Mouse (Mus musculus): Measurements from ENCODE around the gene Gna15. TPM values are rescaled to one million over a fixed set of nuclear protein-coding genes. Genes with fewer than 3 reads are reported as not detected.

Gene Gna15
- 1.7 and 2.6 TPM in 2 replicates for polyA plus RNA-seq (2015; fragmentation: Nextera tagmentation; extraction: Ambion mirVana)

GRCm38 (mm10) chr10:81524051-81524605, at the start of gene Gna15:
Gene Gna15 (minus strand): TSS chr10:81524225.
- no peak within 1 kb of the TSS for H3K4me3 ChIP-seq (replicated peaks)
- H3K27ac ChIP-seq (replicated peaks): no peak within 1 kb of the TSS
- peaks cover 10% of the 10 kb centered on the region for H3K27me3 ChIP-seq (replicated peaks)
- ATAC-seq (ENCODE audit: low FRiP score): no peak
- peaks cover 5% of the 10 kb centered on the region for H3K36me3 ChIP-seq
- no peaks in the 10 kb centered on the region for H3K4me1 ChIP-seq
- H3K9me3 ChIP-seq (replicated peaks): no peaks in the 10 kb centered on the region
- no peak within 1 kb of the TSS for H3K4me2 ChIP-seq
- H3K9ac ChIP-seq (replicated peaks): no peak within 1 kb of the TSS
- 21% methylated on average over 9 of the region's 9 CpGs for WGBS

- peaks cover 45% of the 10 kb centered on the region for H3K27me3 ChIP-seq (replicated peaks)
- H3K9me3 ChIP-seq (replicated peaks): no peaks in the 10 kb centered on the region
- no peak overlapping the region for H3K27ac ChIP-seq (replicated peaks)
- H3K9ac ChIP-seq (replicated peaks): no peak overlapping the region
- WGBS: 17% methylated on average over 9 of the region's 9 CpGs
- peak overlapping the region; percentile 81; the same call in 1 of the 2 replicates for H3K4me2 ChIP-seq
- no peak for ATAC-seq (ENCODE audit: low FRiP score)
- H3K4me3 ChIP-seq (replicated peaks): no peak overlapping the region
- H3K36me3 ChIP-seq: no peaks in the 10 kb centered on the region
- peaks cover 72% of the 10 kb centered on the region for H3K4me1 ChIP-seq
These were observed 49.0 kb upstream of the Gna15 start for GRCm38 (mm10) chr10:81572975-81573374.

GRCm38 (mm10) chr10:81572133-81572671, 48.2 kb upstream of the Gna15 start:
- peak overlapping the region; percentile 26; the same call in 1 of the 2 replicates for H3K9ac ChIP-seq (replicated peaks)
- H3K4me1 ChIP-seq: peaks cover 75% of the 10 kb centered on the region
- peak; percentile 1; the same call in 1 of the 2 replicates for ATAC-seq (ENCODE audit: low FRiP score)
- H3K4me3 ChIP-seq (replicated peaks): peak overlapping the region; percentile 43; the same call in 1 of the 2 replicates
- H3K9me3 ChIP-seq (replicated peaks): no peaks in the 10 kb centered on the region
- H3K27me3 ChIP-seq (replicated peaks): peaks cover 40% of the 10 kb centered on the region
- peak overlapping the region; percentile 81 for H3K4me2 ChIP-seq
- H3K36me3 ChIP-seq: peaks cover under 1% of the 10 kb centered on the region; the same call in 1 of the 2 replicates
- H3K27ac ChIP-seq (replicated peaks): peak overlapping the region; percentile 63; the same call in 1 of the 2 replicates
- WGBS: 3% methylated on average over 9 of the region's 9 CpGs

- Histone ChIP-seq H3K4me1 (peaks cover 75% of the 10 kb centered on the region), H3K27me3 (replicated peaks) (peaks cover 37% of the 10 kb centered on the region), H3K4me3 (replicated peaks) (peak overlapping the region; percentile 43), H3K36me3 (peaks cover 8% of the 10 kb centered on the region), H3K27ac (replicated peaks) (peak overlapping the region; percentile 88), H3K9me3 (replicated peaks) (no peaks in the 10 kb centered on the region), H3K9ac (replicated peaks) (peak overlapping the region; percentile 34; the same call in 1 of the 2 replicates), H3K4me2 (peak overlapping the region; percentile 81)
- ATAC-seq (ENCODE audit: low FRiP score): peak; percentile 92
- 2% methylated on average over 18 of the region's 18 CpGs for WGBS
These were observed 47.5 kb upstream of the Gna15 start for GRCm38 (mm10) chr10:81571501-81571876.

DNA sequence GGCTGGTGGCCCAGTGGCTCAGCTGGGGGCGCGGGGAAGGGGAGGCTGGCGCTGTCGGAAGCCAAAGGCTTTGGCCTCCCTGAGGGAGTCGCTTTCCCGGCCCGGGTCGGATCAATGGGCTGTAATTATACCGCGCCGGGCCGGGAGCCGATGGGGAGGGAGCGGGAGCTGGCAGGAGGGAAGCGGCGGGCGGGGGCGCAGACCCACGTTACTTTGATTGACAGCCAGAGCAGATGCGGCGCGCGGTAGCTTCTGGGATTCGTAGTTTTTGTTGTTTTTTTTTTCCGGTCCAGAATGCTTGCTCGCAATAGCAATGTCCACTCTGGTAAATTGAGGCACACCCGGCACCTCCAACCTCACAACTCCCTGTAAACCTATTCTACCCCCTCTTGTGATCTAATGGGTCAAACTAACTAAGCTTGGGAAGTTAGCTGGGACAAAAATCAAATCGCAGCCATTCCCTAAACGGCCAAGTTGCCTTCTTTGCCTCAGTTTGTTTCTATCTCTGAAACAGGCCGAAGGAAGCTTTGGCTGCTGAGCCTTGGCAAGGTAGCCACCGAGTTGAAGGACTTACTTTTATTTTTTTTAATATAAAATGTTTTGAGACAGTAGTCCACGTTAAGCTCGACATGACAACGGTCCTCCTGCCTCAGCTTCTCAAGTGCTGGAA, 46.9 kb upstream of the Gna15 start:
- Histone ChIP-seq H3K4me1 (peaks cover 70% of the 10 kb centered on the region), H3K4me3 (replicated peaks) (peak overlapping the region; percentile 43), H3K4me2 (peak overlapping the region; percentile 81), H3K27me3 (replicated peaks) (peaks cover 32% of the 10 kb centered on the region), H3K36me3 (peaks cover 13% of the 10 kb centered on the region), H3K27ac (replicated peaks) (peak overlapping the region; percentile 88), H3K9me3 (replicated peaks) (no peaks in the 10 kb centered on the region), H3K9ac (replicated peaks) (peak overlapping the region; percentile 34; the same call in 1 of the 2 replicates)
- WGBS: 2% methylated on average over 34 of the region's 34 CpGs
- ATAC-seq (ENCODE audit: low FRiP score): peak; percentile 71

- ATAC-seq (ENCODE audit: low FRiP score): peak; percentile 15; the same call in 1 of the 2 replicates
- WGBS: under 1% methylated on average over 10 of the region's 11 CpGs
- Histone ChIP-seq H3K4me2 (peak overlapping the region; percentile 81), H3K4me3 (replicated peaks) (peak overlapping the region; percentile 43), H3K4me1 (peaks cover 64% of the 10 kb centered on the region), H3K36me3 (peaks cover 20% of the 10 kb centered on the region), H3K9me3 (replicated peaks) (no peaks in the 10 kb centered on the region), H3K27me3 (replicated peaks) (peaks cover 36% of the 10 kb centered on the region), H3K27ac (replicated peaks) (peak overlapping the region; percentile 88), H3K9ac (replicated peaks) (peak overlapping the region; percentile 32; the same call in 1 of the 2 replicates)
These were observed 46.3 kb upstream of the Gna15 start for GRCm38 (mm10) chr10:81570238-81570800.

DNA sequence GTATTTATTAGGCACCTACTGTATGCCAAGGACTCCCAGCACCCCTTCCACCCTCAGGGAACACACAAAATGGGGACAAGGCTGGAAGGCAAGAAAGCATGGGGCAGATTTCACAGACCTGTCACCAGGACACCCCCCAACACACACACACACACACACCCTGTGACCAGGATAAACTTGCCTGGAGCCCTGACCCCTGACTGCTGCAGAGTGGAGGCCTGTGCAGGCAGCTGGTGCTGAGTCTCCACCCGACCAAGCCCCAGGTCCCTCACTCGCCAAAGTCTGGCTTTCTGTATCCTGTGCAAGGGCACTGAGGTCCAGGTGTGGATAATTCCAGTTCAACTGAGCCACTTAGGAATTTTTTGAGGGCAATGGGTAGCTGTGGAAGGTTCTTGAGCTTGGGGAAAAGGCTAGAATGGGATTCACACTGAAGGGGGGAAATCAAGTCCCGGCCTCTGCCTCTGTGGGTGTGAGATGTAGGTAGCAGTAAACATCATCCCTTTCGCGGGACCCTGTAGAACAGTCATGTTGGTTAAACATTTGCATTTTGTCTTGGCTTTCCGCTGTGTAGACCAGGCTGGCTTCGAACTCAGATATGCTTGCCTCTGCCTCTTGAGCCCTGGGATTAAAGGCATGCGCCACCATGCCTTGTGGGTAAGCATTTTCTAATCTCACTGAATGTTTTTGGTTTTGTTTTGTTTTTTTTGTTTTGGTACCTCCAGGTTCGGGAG, 45.6 kb upstream of the Gna15 start:
- peak overlapping the region; percentile 81 for H3K4me2 ChIP-seq
- no peaks in the 10 kb centered on the region for H3K9me3 ChIP-seq (replicated peaks)
- H3K27me3 ChIP-seq (replicated peaks): peaks cover 39% of the 10 kb centered on the region
- WGBS: 53% methylated on average over 9 of the region's 9 CpGs
- no peak overlapping the region for H3K4me3 ChIP-seq (replicated peaks)
- peaks cover 57% of the 10 kb centered on the region for H3K4me1 ChIP-seq
- H3K36me3 ChIP-seq: peaks cover 26% of the 10 kb centered on the region
- ATAC-seq (ENCODE audit: low FRiP score): no peak
- peak overlapping the region; percentile 88 for H3K27ac ChIP-seq (replicated peaks)
- H3K9ac ChIP-seq (replicated peaks): no peak overlapping the region

DNA sequence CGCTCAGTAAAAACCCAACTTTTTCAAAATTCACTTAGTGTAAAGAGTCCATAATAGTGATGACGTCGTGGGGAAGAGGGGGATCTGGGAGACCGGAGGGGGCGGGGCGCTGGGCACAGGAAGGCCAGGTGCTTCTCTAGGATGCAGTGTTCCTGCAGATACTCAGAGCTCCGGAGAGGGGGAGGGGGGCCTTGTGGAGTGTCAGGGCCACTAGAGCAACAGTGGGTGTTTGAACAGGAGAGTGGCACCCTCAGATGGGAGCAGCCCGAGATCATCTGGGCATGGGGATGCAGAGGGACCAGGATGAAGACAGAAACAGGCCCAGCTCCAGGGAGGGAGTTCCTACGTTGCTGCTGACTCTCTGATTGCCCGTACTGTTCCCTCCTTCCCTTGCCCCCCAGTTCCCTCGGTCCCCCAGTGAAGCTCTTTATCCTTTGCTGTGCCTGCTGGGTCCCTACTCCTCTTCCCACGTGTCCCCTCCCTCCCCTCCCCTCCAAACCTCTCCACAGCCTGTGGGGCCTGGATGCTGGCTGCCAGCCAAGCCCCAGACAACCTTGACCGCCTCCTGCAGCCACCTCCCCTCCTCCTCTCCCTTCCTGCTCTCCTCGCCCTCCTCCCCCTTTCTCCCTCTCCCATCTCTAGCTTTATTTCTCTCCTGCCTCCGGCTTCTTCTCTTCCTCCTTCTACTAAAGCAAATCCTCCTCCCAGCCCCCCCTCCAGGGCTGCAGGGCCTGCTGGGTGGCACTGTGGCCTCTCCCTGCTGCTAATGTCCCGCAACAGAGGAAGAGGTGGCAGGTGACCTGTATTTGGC, 44.6 kb upstream of the Gna15 start:
- Histone ChIP-seq H3K4me3 (replicated peaks) (no peak overlapping the region), H3K27ac (replicated peaks) (peak overlapping the region; percentile 63), H3K27me3 (replicated peaks) (peaks cover 29% of the 10 kb centered on the region), H3K4me1 (peaks cover 61% of the 10 kb centered on the region), H3K4me2 (peak overlapping the region; percentile 17), H3K9ac (replicated peaks) (0 out of 2 replicates have a peak overlapping the region, but pooled peaks have one; percentile 5), H3K9me3 (replicated peaks) (no peaks in the 10 kb centered on the region), H3K36me3 (peaks cover 32% of the 10 kb centered on the region)
- 10% methylated on average over 16 of the region's 16 CpGs for WGBS
- no peak for ATAC-seq (ENCODE audit: low FRiP score)

DNA sequence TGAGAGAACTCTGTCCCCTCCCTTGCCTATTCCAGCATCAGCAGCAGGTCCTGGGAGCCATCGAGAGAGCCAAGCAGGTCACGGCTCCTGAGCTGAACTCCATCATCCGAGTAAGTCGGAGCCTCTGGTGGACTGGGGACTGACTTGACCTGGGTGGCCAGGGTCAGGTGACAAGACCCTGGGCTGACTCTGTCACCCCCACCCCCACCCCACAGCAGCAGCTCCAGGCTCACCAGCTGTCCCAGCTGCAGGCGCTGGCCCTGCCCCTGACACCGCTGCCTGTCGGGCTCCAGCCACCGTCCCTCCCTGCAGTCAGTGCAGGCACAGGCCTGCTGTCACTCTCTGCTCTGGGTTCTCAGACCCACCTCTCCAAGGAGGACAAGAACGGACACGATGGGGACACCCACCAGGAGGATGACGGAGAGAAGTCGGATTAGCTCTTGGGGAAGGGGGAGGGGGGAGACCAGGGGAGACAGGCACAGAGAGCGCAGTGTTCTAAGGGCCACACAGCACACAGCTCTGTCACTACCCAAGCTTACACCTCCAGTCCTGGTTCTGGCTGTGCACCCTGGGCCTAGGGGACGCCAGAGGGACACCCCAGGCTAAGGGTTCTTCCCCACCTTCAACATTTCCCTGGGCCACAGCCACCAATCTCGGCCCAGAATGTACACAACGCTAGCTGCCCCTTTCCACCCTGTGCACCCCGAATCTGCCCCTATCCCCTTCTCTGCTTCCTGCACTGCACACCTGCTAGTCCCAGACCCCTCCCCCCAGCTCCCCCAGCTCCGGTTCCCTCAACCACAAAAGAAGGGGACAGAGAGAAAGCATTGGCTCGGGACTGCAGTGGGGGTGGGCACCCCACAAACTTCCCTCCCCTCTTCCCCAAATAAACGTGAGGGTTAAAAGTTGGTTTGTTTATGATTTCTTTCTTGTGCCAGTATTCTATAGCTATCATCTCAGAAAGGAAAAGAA, 41.5 kb upstream of the Gna15 start:
- H3K9ac ChIP-seq (replicated peaks): no peak overlapping the region
- no peak overlapping the region for H3K27ac ChIP-seq (replicated peaks)
- no peak overlapping the region for H3K4me2 ChIP-seq
- 47% methylated on average over 20 of the region's 20 CpGs for whole genome bisulfite sequencing
- H3K4me1 ChIP-seq: peaks cover 68% of the 10 kb centered on the region
- ATAC-seq (ENCODE audit: low FRiP score): no peak
- H3K36me3 ChIP-seq: peaks cover 35% of the 10 kb centered on the region
- peaks cover 15% of the 10 kb centered on the region for H3K27me3 ChIP-seq (replicated peaks)
- no peaks in the 10 kb centered on the region for H3K9me3 ChIP-seq (replicated peaks)
- H3K4me3 ChIP-seq (replicated peaks): no peak overlapping the region

- 16% methylated on average over 10 of the region's 10 CpGs for WGBS
These were observed 40.7 kb upstream of the Gna15 start for GRCm38 (mm10) chr10:81564734-81565133.

More at GRCm38 (mm10) chr10:81564734-81565133, 40.7 kb upstream of the Gna15 start:
- Histone ChIP-seq H3K4me1 (peaks cover 65% of the 10 kb centered on the region), H3K9ac (replicated peaks) (no peak overlapping the region), H3K4me2 (peak overlapping the region; percentile 48; the same call in 1 of the 2 replicates), H3K9me3 (replicated peaks) (no peaks in the 10 kb centered on the region), H3K27ac (replicated peaks) (no peak overlapping the region), H3K4me3 (replicated peaks) (no peak overlapping the region), H3K27me3 (replicated peaks) (peaks cover 15% of the 10 kb centered on the region), H3K36me3 (peaks cover 35% of the 10 kb centered on the region)
- no peak for ATAC-seq (ENCODE audit: low FRiP score)
